Mouse (Mus musculus) left cerebral cortex, postnatal 36 days (tissue): ENCODE measurements at regions not wholly inside any gene's neighbourhood (a gene's known extent, or its start where the extent isn't known, plus 50 kb on each side); places are given as distances from the start of the nearest gene placed in this dataset.

Experiments
- DNase-seq, 2 experiments: peaks; one replicate each; pipeline ENCODE4 v3.0.0; 2021 to 2022; ENCODE audit warnings: low spot score in 2 of 2, mixed read lengths in 1 of 2
- intact Hi-C: fragments of 180-260 bp; cut with DNase I; formaldehyde crosslinking; loops from one replicate; pipeline ENCODE4 v1.15.1; 2025

DNA sequence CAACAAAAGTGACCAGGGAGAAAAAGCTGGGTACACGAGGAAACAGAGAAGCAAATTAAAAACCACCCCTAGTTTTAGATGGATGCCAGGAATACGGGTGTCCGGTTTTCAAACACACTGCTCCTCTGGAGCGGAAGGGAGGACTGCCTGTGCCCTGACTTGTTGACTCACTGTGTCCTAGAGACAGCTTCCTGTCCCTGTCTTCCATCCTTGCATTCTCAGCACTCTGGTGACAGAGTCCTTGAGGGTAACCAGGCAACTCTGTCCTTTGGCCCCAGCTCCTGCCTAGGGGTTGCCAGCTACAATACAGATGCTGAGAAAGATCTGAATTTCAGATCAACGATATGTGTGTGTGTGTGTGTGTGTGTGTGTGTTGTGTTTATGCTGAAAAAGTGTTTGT lies 741.1 kb downstream of the Gm826 start:
- DNase-seq = no peak
- intact Hi-C loops = no loop called here

DNA sequence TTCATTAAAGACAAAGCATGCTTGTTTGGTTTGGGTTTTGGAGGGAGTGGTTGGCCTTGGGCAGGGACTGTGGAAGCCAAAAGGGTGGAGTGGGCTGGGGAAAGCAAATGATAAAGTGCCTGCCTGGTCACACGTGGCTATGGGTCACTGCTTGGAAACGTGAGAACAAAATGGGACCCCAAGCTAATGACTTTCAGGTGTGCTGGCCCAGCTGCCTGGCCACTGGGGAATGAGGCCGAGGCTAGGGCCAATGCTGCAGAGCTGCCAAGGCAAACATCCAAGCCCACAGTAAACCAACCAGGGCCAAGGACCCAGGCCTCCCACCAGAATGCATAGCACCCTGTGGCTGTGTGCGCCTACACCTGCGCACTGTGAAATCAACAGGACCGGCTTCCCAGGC lies 737.7 kb downstream of the Gm826 start:
- no peak for DNase-seq
- intact Hi-C loops = no loop called here

DNA sequence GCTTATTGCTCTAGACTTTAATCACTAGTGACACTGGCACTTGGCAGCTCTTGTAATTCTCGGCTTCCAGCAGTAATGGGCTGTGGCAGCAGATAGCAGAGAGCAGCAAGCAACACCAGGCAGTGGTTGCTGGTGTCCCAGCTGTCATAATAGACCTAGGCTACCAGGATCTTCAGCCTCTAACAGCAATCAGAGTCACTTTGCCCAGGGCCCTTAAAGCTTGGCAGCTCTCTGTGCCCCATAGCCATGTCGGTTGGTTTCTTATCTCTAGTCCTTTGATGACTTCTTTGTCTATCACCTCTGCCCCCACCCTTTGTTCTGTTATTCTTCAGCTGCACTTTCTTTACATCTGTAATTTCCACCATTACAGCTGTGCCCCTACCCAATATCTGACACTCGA lies 735.9 kb downstream of the Gm826 start:
- intact Hi-C loops = no loop called here
- no peak for DNase-seq

DNA sequence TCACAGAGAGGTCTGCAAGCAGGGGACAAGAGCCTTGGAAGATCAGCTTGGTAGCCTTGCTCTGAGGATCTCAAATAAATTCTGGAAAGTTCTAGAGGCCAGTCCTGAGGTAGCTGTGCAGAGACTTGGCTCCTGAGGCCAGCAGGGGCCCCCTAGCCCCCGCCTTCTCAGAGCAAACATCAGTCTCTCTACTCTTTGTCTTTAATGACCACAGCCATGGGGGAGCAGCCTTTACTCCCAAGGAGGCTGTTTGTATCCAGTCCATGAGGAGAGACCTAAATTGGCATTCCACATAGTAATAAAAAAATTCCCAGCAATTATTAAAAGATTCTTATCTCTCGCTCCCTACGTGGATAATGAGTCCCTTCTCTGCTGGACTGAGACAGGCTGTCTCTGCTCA lies 726.8 kb downstream of the Gm826 start:
- no peak for DNase-seq
- intact Hi-C loops = no loop called here

DNA sequence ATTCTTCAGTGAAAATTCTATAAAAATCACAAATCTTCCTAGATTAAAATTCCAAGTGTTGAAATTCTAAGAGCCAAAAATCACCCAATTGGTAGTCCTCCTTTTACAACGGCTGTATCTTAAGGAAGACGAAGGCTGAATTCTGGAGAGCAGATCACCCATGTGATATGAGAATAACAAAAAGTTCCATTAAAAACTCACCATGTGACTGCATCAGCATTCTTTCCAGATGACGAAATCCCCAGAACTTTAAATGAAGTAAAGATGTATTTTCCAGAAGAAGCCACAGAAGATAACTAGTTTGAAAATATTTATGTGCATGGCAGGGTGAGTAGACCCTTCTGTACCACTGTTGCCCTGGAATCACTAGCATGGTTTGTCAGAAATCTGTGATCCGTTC lies 723.5 kb downstream of the Gm826 start:
- DNase-seq = no peak
- intact Hi-C loops = no loop called here

DNA sequence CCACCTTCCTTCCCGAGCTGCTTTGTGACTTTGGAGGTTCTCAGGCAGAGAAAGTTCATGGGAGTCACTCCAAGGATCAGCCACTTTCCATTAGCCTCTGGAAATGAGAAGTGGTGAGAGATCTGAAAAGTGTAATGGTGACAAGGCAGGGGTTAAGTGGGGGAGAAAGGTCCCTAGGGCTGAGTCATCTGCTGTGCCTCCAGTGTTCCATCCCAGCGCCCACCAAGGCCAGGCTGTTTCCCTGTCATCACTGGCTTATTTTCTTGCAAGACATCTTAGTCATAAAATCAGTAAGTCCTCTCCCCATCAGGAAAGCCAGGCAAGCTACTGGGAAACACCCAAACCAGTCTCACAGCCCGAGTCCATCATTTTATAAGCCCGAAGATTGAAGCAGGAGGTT lies 717.3 kb downstream of the Gm826 start:
- no peak for DNase-seq
- intact Hi-C loops = no loop called here

DNA sequence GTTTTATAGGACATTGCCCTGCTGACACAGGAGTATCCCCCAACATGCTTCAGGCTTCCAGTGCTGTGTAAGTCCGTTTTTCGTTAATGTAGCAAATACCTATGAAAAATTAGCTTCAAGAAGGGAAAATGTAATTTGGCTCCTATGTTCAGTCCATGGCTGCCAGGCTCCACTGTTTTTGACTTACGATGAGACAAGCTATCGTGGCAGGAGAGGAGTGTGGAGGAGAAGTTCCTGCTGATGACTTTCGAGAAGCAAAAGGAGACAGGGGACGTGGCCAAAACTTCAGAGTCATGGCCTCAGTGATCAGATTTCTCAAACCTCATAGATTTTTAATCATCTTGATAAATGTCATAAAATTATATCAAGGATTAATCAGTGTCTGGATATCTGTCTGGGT lies 712.7 kb downstream of the Gm826 start:
- intact Hi-C loops = no loop called here
- DNase-seq = no peak

DNA sequence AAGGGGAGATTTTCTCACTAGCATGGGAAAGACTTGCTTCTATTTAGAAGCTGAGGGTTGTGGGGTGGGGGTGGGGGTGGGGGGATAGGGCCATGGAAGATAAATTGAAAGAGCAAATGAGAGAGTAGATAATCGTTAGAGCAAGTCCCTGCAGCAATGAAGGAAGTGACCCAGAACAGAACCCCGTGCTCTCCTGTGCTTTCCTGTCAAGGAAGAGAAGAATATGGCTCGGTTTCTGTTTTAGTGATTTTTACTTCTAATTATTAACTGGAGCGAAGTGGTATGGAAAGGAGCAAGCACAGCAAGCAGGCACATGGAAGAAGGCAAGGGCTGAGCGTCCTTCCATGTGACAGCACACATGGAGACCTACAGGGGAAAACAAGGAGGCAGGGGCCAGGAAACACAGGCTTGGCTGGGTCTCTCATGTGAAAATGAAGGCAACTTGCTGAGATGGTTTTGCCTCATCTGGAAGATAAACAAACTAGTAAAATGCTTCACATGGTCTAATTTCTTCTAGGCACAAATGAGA lies 711.8 kb downstream of the Gm826 start:
- intact Hi-C loops = no loop called here
- DNase-seq = no peak

DNA sequence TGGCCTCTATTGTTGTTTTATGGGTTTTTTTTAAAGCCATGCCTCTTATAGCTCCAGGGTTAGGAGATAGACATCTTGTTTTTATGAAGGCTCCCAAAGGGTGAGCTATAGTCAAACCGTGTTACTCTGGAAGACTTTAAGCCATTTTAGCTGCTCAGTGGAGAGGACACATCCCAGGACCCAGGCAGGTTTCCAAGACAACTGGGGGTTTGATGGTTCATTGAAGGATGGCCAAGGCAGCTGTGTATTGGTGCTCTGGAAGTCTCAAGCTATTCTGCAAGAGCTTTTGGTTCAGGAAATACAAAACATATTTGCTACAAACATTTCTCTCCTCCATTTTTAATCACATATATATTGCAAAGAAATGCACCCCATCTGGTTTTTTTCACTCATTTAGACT lies 708.7 kb downstream of the Gm826 start:
- intact Hi-C loops = no loop called here
- DNase-seq = no peak

DNA sequence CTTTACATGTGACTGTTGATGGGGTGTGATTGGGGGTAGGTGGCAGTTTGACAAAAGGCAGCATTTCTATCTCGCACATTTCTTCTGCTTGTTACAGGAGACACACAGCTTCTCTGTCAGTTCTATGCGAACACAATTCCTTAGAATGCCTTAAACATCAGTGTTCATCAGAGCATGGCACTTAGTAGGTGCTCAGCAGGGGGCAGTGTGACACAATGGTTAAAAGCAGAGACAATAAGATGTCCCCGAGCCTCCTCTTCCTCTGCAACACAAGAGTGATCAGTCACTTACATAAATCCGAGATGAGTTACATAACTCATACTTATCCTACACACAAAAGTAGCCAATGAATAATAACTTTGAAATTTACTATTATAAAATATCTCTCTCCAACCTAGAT lies 688.1 kb downstream of the Gm826 start:
- intact Hi-C loops = loop anchor here (5.0 kb wide), 1 partner anchor 721 kb away; the partner anchor contains the start of gene Mafb
- peak in 1 of 2 experiments; percentile 8 for DNase-seq

DNA sequence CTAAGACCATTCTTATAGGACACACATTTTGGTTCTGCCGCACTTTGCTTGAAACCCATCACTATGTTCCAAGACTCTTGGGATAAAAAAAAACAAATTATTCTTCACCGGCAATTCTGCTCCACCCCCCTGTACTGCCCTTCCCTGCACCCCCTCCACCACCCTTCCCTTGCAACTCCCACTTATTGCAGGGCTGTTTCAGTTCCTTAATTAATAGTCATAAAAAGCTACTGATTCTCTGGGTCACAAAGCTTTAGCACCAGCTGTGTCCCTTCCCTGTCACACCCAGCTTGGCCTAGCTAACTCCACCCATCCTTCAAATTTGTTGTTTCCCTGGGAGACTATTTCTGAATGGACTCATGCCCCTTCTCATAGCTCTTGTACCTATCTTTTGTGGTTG lies 687.4 kb downstream of the Gm826 start:
- intact Hi-C loops = loop anchor here (5.0 kb wide), 1 partner anchor 721 kb away; the partner anchor contains the start of gene Mafb
- no peak for DNase-seq

DNA sequence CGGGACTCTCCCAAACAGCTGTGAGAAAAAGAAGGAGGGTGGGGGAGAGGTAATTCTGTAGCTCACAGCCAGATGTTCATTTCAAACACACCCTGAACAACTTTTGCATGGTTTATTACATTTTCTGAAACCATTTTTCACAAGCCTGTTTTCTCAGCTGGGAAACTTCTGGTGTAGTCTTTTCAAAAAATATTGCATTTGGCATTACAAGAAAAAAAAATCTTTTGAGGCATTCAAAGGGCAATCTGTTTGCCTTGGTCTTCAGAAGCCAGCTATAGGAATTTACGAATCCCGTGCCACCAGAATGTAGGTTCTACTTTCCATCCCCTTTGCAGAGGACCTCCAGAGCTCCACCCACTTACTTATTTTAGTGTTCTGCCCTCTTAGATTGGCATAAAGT lies 681.7 kb downstream of the Gm826 start:
- intact Hi-C loops = no loop called here
- DNase-seq = no peak

DNA sequence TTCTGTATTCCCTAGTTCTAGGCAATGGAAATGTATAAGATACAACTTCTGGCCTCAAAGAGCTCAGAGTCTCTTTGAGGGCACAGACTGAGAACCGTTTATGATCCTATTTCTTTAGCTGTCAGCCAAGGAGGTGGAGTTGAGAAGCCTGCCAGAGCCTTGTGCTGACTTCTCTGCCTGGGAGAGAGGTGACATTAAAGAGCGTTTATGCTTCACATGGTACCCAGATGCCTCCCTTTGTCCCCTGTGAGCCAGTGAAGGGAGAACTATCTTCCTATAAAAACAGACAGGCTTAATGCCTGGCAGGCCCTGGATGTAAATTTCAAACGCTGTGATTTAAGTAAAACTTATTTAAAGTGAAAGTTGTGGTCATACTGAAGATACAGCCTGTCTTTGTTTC lies 657.1 kb downstream of the Gm826 start:
- no peak for DNase-seq
- intact Hi-C loops = no loop called here

DNA sequence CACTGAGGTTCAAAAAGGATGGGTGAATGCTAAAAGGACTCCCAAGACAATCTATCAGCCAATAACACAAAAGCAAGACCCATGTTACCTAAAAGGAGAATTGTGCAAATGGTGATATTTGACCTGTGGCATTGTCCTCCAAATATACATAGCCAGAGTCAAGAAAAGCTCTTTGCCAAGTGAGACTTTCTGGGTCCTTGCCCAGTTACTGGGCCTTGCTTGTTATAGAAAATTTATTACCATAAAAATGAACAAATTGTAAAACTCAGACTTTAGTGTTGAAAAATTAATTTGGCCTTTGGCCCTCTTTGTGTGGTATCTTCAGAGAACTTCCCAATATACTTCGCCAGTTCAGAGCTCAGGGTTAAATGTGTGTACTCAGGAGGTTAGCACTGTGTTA lies 653.3 kb downstream of the Gm826 start:
- DNase-seq = no peak
- intact Hi-C loops = no loop called here

DNA sequence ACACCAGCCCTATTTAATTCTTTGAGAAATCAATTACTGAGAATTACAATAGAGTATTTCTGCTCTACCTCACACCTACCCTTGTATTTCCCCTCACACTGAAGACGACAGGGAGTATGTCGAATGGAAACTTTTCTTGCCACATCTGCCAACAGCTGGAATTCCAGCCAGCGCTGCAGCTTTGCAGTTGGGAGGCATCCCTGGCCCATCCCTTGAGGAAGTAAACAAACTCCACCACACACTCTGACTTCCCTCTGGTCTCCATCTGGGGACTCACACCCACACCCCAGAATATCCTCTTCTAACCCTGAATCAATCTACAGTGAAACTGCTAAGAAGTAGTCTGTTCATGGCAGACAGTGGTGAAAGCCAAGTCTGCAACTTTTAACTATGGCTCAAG lies 630.9 kb downstream of the Gm826 start:
- DNase-seq = no peak
- intact Hi-C loops = no loop called here

DNA sequence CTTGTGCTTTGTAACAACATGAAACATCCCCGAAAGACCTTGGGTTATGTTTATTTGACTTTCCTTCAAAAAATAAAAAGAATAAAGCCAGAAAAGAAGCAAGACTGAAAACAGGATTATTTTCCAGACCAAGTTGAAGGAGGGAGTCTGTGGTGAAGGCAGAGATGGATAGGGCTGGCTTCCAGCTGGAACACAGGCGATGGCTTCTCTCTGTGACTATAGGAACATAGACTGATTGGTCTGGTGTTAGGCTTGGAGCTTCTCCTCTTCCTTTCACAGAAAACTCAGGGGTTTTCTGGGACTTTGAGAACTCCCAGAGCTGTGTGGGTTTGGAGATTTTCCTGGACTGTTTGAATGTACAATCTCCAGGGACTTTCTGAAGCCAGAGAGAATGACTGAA lies 625.8 kb downstream of the Gm826 start:
- no peak for DNase-seq
- intact Hi-C loops = no loop called here

DNA sequence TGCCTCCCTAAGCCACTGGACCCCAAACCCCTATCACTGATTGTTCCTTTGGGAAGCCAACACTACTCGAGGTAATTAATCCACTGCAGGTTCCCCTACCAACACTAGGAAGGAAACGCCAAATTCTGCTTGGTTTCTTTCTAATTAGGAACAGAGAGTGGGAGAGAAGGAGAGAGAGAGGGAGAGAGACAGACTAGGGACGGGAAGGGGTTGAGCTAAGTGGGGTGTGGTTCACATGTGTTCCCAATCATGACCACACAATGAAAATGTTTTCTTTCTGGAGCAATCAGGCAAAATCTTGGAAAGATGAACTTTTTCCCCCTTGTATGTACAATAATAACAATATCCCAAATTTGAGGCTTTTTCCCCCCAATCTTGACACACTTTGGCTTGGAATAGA lies 619.3 kb downstream of the Gm826 start:
- intact Hi-C loops = no loop called here
- DNase-seq = no peak

DNA sequence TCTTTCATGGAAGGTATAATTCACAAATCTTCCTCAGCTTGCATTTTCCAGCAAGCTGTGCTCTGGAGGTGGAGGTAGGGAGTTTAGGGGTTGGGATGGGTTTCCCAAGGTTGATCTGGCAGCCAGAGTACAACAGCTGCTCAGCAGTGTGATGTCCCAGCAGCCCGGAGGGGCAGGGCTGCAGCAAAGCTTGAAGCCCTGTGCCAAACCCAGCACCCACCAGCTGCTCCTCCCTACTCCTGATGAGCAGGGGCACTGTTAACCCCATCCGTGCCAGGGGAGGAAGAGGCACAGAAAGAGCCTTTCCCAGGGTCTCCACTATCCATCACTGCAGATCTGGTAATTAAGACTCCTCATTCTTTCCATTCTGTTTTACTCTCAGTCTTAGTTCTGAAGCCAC lies 615.2 kb downstream of the Gm826 start:
- no peak for DNase-seq
- intact Hi-C loops = no loop called here

DNA sequence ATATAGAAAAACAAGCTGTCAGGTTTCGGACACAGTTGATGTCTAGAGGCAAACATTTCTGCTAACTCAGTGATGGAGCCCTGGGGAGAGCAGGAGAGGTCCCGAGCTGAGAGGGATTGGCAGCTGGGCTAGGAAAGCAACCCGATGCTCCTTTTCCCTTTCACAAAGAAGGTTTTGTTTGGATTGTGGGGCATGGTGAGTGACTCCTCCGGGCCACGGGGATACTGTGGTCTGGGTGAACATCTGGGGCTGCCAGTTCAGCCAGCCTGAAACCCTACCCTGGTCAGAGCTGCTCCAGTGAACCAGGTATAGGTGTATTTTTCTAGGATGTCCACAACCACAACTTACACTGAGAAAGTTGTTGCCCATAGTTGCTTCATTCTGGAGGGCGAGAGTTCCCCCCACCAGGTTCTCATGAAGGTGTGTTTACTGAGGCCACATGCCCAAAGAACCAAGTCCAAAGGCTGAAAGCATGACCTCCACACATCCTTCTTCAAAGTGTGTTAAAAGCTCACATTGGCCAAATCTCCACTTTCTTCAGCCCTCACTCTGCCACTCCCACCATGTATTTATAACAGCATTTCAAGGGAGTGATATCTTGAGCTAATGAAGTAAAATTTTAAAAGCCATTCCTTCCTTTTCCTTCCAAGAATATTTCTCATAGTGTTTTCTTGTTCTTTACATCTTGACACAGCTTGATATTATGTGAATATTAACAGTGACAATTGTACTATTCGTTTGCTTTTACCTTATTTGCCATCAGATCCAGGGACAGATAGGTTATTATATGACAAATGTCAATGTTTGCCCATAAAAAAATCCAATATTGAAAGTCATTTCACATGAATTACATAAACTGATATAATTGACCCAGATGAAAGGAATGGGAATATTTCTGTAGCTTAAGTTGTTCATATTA lies 608.5 kb downstream of the Gm826 start:
- intact Hi-C loops = no loop called here
- no peak for DNase-seq

DNA sequence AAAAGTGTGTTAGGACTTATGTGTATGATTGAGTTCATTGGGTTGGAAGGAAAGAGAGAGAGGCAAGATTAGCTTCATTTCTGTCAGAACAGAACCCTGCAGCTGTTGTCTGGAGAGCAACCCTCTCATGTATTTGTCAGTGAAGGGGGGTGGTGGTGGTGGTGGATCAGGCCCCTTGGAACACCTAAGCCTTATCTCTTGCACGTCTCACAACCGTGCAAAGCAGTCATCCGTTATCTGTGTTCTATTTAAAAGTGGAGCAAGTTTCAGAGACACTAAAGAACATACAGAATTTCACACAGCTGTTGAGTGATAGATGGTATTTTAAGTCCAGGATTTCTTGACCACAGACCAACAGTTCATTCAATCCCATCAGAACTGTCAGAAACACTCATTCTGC lies 604.7 kb downstream of the Gm826 start:
- no peak for DNase-seq
- intact Hi-C loops = no loop called here

DNA sequence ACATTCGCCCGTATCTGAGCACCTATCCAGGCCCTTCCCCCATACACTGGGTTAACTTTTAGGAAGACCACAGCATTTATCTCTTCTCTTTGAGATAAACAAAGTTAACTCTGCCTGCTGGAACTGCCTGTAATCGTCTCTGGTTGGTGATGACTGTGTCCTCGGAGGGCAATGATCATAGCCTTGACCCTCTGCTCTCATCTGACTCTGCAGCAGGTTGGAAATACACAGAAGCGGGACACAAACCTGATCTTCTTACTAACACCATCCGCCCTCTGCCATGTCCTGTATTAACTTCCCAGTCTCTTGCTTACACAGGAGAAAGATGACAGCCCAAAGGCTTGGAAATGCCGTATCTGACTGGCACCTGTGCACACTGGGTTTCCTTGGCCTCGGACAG lies 603.7 kb downstream of the Gm826 start:
- intact Hi-C loops = no loop called here
- no peak for DNase-seq

DNA sequence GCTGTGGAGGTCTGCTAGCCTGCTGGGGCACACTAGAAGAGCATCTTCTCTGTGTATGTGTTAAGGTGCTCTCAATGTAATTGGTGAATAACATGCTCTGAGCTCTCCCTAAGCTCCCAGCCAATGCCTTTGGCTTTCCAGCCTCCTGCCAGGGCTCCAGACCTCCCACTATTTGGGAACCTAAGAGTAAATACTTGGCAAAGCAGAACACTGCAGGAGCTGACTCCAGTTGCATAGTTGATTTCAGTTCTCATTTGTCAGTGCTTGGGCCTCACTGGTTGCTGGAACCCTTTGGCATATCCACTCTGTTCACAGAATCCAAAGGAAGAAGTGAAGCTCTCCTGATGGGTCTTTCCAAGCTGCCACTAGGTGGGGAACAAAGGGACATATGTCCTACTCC lies 602.7 kb downstream of the Gm826 start:
- intact Hi-C loops = no loop called here
- DNase-seq = no peak
